Mouse (Mus musculus): ENCODE measurements around the gene Draxin.

DNA sequence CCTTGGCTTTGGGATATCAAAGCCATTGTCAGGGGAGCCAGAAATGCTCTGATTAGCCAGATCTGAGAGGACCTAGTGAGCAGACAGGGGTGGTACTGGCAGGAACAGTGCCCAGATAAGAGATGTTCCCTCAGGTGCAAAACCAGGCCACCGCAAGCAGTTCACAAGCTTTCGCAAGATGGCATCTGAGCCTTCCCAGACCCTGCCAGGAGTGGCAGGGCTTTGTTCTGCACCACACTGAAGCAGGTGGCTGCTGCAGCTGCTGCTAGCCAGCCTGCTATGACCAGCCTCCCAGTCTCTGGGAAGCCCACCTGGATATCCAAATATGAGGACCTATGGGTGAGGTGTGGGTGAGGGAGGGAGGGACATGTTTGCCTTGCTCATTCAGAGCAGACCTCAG is 32.6 kb downstream of the Draxin start:
- TF ChIP-seq CTCF (IDR thresholded peaks at IDR 0.05; ENCODE audit: extremely low read depth, insufficient read depth, insufficient read length, insufficient replicate concordance): no peak
- TF ChIP-seq POLR2A (IDR thresholded peaks at IDR 0.05; ENCODE audit: low read depth, low read length): no peak
